Mouse (Mus musculus) olfactory bulb, adult 2 months (tissue): ENCODE measurements around the gene Appl2.

Experiments used
- CTCF ChIP-seq: fragments of 200-500 bp; IDR thresholded peaks from 2 replicates; pipeline ENCODE4 v1.5.1; 2012; ENCODE audit warnings: low read depth, mild to moderate bottlenecking, low read length, moderate library complexity; ENCODE audit not compliant: insufficient read depth
- POLR2A ChIP-seq: fragments of 200-500 bp; IDR thresholded peaks from 2 replicates; pipeline ENCODE4 v1.6.1; 2012; ENCODE audit warnings: mild to moderate bottlenecking, low read depth, low read length, moderate library complexity; ENCODE audit not compliant: insufficient read depth

DNA sequence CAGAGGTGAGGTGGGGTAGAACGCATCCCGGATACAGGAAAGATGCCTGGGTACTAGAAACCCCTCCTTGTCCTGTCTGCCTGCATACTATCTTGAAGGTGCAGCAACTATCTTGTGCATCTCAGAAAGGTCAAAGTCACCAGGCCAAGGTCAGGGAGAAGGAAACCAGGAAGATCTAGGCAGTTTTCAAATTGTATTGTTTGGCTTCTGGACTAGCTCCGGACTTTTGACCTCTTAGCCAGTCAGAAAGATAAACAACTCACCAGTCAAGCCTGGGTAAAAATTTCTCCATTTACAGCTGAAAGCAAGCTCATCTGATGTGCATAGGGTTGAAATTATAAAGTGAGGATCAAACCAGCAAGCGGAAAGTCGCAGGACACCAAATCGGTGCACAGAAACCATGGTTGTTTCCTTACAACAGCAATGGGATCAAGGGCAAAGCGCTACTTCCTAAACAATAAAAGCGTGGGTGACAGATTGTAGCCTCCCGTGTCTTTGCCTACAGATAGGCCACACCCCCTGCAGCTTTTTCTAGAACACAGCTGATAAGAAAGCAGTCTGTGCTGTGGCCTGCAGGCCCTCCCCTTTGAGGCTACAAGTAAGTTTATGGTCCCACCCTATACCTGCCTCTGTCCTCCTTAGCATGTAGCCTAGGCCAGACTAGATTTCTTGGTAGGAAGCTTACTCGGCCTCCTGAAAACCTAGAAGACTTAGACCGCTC is 43.8 kb upstream of the Appl2 start:
- TF ChIP-seq POLR2A, result no peak
- no peak for TF ChIP-seq CTCF
